Mouse (Mus musculus) gastrocnemius, adult 8-10 months (tissue): ENCODE measurements around the gene Vps37d. TPM values are rescaled to one million over a fixed set of nuclear protein-coding genes. Genes with fewer than 3 reads are reported as not detected.
A peak's percentile ranks its signal among the peaks of the same experiment; 100 is the strongest.

ENCODE experiments used
- DNase-seq, 2 experiments: peaks; one replicate each; pipeline ENCODE4 v3.0.0; 2022; ENCODE audit warnings: low spot score in 2 of 2
- total RNA-seq, 4 experiments: library from RNA; stranded (reverse); gene quantifications; 2 replicates each; pipeline ENCODE4 v1.2.4; 2022

Gene Vps37d
- total RNA-seq, 4 experiments from 2014 or later = 0.31 to 0.56 (median 0.41) TPM; not detected in 1

GRCm38 (mm10) chr5:135029007-135029854 lies 48.8 kb downstream of the Vps37d start:
- no peak for DNase-seq

- DNase-seq = no peak
These were observed 52.2 kb downstream of the Vps37d start for GRCm38 (mm10) chr5:135025899-135026298.

GRCm38 (mm10) chr5:135024665-135025224 lies 53.3 kb downstream of the Vps37d start:
- no peak for DNase-seq

- DNase-seq = peak; percentile 74 to 85
These were observed 54.5 kb downstream of the Vps37d start, which contains the start of gene Stx1a for GRCm38 (mm10) chr5:135023344-135024173. Gene Stx1a (plus strand): TSS chr5:135023482.

Other genes starting within 250 kb of the Vps37d start
- not detected for gene Tmem270, start 171.5 kb downstream of the Vps37d start, total RNA-seq
- gene Cldn13, start 162.7 kb downstream of the Vps37d start, total RNA-seq = not detected
- 1 to 10 TPM; 3.8 to 6.1 (median 4.4) TPM for gene Mettl27, start 145.9 kb downstream of the Vps37d start, total RNA-seq
- gene Cldn4, start 131.3 kb downstream of the Vps37d start, total RNA-seq = not detected
- gene Cldn3, start 92.1 kb downstream of the Vps37d start, total RNA-seq = not detected
- 10 to 100 TPM; 38.5 to 54.3 (median 46.0) TPM for gene Abhd11, start 69.1 kb downstream of the Vps37d start, total RNA-seq
- gene Stx1a, start 54.8 kb downstream of the Vps37d start, total RNA-seq = 1 to 10 TPM in 1 of 4 experiments, under 1 TPM in 3; 0.22 to 1.3 (median 0.39) TPM
- gene Dnajc30, start 14.1 kb downstream of the Vps37d start, total RNA-seq = 10 to 100 TPM; 24.3 to 26.8 (median 25.8) TPM
- 10 to 100 TPM; 25.7 to 36.4 (median 29.8) TPM for gene Bud23, start 13.3 kb downstream of the Vps37d start, total RNA-seq
- 10 to 100 TPM; 44.9 to 73.8 (median 51.6) TPM for gene Mlxipl, start 11.6 kb upstream of the Vps37d start, total RNA-seq
- 10 to 100 TPM in 1 of 4 experiments, 1 to 10 TPM in 3; 8.5 to 12.2 (median 8.9) TPM for gene Tbl2, start 71.4 kb upstream of the Vps37d start, total RNA-seq
- gene Bcl7b, start 90.0 kb upstream of the Vps37d start, total RNA-seq = 10 to 100 TPM; 25.2 to 34.5 (median 28.4) TPM
- gene Baz1b, start 109.0 kb upstream of the Vps37d start, total RNA-seq = 10 to 100 TPM; 34.2 to 36.5 (median 35.3) TPM
- 10 to 100 TPM; 22.0 to 44.3 (median 33.9) TPM for gene Fzd9, start 173.0 kb upstream of the Vps37d start, total RNA-seq